Mouse (Mus musculus): ENCODE measurements around the gene Aanat. TPM values are rescaled to one million over a fixed set of nuclear protein-coding genes. Genes with fewer than 3 reads are reported as not detected.

Aanat gene
- polyA plus RNA-seq, 1 experiment from 2014 or later: not detected

DNA sequence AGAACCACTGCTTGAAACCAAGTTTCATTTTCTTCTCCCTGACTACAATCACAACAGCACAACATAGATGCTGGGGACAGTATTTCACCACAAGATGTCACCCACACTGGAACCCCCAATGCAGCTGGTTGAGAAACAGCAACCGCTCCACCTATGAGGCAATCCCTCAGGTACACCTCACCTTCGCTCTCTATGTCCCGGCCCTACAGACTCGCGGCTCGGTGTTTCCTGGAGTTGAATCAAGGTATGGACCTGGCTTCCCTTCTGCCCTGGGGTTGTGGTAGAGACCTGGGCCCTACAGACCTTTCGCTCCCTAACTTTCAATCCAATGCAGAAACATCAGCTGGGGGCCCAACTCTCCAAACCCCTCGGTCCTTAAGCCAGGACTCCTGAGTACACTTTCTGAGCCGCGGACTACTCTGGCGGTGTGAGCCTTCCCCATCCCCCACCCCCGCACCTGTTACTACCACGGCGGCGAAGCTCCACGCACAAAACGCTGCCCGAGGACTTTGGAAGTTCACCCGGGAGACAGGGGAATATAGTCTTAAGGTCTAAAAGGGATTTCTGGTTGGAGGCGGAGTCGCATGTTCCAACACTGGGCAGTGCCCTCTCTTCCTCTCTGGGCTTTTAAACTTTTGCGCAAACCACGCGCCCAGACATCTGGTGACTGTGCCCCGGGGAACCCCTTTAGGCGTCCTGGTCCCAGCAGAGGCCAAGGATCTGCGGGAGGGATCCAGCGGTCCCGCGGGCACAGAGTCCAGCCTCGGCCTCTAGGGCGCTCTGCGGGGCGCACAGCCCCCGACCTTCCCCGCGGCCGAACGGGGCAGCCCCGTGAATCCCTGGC lies 37.3 kb downstream of the Aanat start:
- TF ChIP-seq CTCF (IDR thresholded peaks at IDR 0.05) (peak; percentile 35), EP300 (IDR thresholded peaks at IDR 0.05) (no peak)
- Histone ChIP-seq H3K4me1 (ENCODE audit: insufficient read depth, low read depth, low read length) (peaks cover 48% of the 10 kb centered on the region), H3K9ac (replicated peaks; ENCODE audit: low read depth) (peak overlapping the region; percentile 85), H3K4me2 (replicated peaks; ENCODE audit: low read depth, low read length) (peak overlapping the region; percentile 78), H3K27me3 (replicated peaks; ENCODE audit: insufficient read depth, low read length) (no peaks in the 10 kb centered on the region), H3K36me3 (ENCODE audit: insufficient read depth, low read length) (no peaks in the 10 kb centered on the region), H3K27ac (ENCODE audit: low read length) (peak overlapping the region; percentile 92), H3K4me3 (ENCODE audit: low read depth, low read length) (peak overlapping the region; percentile 89), H3K9me3 (ENCODE audit: low read length) (no peaks in the 10 kb centered on the region)
- DNase-seq (ENCODE audit: low spot score) (peak; percentile 76), ATAC-seq (no peak; the same call in 1 of the 2 replicates)
- WGBS: 6% methylated on average over 40 of the region's 40 CpGs

DNA sequence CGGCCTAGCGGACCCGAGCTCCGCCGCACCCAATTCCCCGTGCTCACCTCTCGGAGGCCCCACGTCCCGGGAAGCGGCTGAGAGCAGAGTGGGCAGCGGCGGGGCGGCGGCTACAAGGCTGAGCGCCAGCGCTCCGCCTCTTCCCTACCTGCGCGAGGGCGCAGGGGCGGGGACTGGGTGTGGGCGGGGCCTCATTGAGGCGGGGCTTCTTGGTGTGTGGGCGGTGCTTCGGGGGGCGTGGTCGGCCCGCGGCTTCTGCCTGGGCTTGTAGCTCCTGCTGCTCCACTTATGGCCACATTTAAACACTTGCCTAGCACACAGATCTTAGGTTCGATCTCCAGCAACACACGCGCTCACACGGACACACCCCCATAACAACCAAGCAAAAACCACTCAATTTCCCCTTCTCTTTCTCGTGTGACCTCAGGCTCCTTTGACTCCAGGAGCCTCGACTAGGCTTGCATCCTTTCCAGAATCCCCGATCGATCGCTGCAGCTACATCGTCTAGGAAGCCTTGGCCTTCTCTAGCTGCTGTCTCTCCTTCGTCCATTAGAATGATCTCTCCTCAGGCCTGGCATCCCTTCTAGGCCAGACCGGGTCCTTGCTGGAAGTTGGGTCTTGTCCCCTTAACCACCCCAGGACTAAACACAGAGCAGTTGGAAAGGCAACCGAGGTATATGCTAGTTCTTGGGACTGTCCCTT lies 38.0 kb downstream of the Aanat start:
- H3K4me1 ChIP-seq (ENCODE audit: insufficient read depth, low read depth, low read length): peaks cover 40% of the 10 kb centered on the region
- DNase-seq (ENCODE audit: low spot score): peak; percentile 86
- no peaks in the 10 kb centered on the region for H3K27me3 ChIP-seq (replicated peaks; ENCODE audit: insufficient read depth, low read length)
- TF ChIP-seq EP300 (IDR thresholded peaks at IDR 0.05) (no peak), CTCF (IDR thresholded peaks at IDR 0.05) (no peak)
- peak; percentile 54 for ATAC-seq
- H3K9me3 ChIP-seq (ENCODE audit: low read length): no peaks in the 10 kb centered on the region
- H3K9ac ChIP-seq (replicated peaks; ENCODE audit: low read depth): peak overlapping the region; percentile 85
- 13% methylated on average over 40 of the region's 42 CpGs for WGBS
- peak overlapping the region; percentile 89 for H3K4me3 ChIP-seq (ENCODE audit: low read depth, low read length)
- no peaks in the 10 kb centered on the region for H3K36me3 ChIP-seq (ENCODE audit: insufficient read depth, low read length)
- H3K4me2 ChIP-seq (replicated peaks; ENCODE audit: low read depth, low read length): peak overlapping the region; percentile 78
- H3K27ac ChIP-seq (ENCODE audit: low read length): peak overlapping the region; percentile 92

DNA sequence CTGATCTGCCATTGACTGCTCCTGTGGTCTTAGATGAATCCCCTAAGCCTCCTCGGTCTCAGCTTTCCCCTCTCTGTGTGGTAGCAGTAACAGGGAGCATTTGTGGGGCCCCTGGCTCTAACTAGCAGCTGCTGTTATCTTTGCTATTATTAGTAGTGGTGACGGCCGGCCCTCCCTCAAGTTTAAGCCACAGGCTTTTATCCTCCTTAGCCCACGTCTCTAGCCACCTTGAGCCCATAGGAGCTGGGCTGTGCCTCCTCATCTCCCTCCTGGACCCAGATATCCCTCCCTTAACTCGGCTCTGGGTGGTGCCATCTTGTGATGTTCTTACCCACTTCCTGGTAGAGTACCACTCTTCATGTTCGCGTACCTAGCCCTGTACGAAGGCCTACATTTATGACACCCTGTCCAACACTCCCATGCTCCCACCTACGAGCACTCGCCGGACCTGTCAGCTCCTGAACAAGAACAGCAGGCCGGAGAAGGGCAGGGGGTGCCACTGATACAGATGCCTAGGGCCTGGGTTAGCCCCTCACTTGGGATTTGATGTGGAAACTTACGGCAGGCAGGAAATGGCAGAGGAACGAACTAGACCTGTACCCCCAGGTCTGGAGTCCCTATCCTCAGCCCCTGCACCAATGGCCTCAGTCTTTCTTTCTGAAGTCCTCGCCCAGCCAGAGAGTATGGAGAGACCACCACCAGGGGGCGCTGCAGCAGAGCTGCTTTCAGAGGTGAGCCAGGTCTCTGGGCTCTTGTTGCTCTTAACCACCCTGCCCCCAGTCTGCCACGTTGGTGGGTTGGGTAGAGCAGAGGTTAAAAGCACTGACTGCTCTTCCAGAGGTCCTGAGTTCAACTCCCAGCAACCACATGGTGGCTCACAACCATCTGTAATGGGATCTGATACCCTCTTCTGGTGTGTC lies 39.1 kb downstream of the Aanat start:
- Histone ChIP-seq H3K36me3 (ENCODE audit: insufficient read depth, low read length) (no peaks in the 10 kb centered on the region), H3K4me2 (replicated peaks; ENCODE audit: low read depth, low read length) (no peak overlapping the region), H3K9me3 (ENCODE audit: low read length) (no peaks in the 10 kb centered on the region), H3K4me1 (ENCODE audit: insufficient read depth, low read depth, low read length) (peaks cover 30% of the 10 kb centered on the region), H3K4me3 (ENCODE audit: low read depth, low read length) (no peak overlapping the region), H3K27me3 (replicated peaks; ENCODE audit: insufficient read depth, low read length) (no peaks in the 10 kb centered on the region), H3K9ac (replicated peaks; ENCODE audit: low read depth) (no peak overlapping the region), H3K27ac (ENCODE audit: low read length) (no peak overlapping the region)
- ATAC-seq: no peak
- WGBS: 79% methylated on average over 17 of the region's 17 CpGs
- TF ChIP-seq CTCF (IDR thresholded peaks at IDR 0.05) (peak; percentile 82), EP300 (IDR thresholded peaks at IDR 0.05) (no peak)
- DNase-seq (ENCODE audit: low spot score): peak; percentile 37

- no peak within 1 kb of the TSS for H3K4me2 ChIP-seq (replicated peaks; ENCODE audit: low read depth, low read length)
- no peak within 1 kb of the TSS for H3K9ac ChIP-seq (replicated peaks; ENCODE audit: low read depth)
- H3K36me3 ChIP-seq (ENCODE audit: insufficient read depth, low read length): no peaks in the 10 kb centered on the region
- 72% methylated on average over 10 of the region's 10 CpGs for WGBS
- H3K4me3 ChIP-seq (ENCODE audit: low read depth, low read length): no peak within 1 kb of the TSS
- ATAC-seq (no peak), DNase-seq (ENCODE audit: low spot score) (no peak)
- no peaks in the 10 kb centered on the region for H3K27me3 ChIP-seq (replicated peaks; ENCODE audit: insufficient read depth, low read length)
- H3K27ac ChIP-seq (ENCODE audit: low read length): no peak within 1 kb of the TSS
- H3K4me1 ChIP-seq (ENCODE audit: insufficient read depth, low read depth, low read length): peaks cover 23% of the 10 kb centered on the region
- no peak for TF ChIP-seq EP300 (IDR thresholded peaks at IDR 0.05)
- no peak for TF ChIP-seq CTCF (IDR thresholded peaks at IDR 0.05)
- no peaks in the 10 kb centered on the region for H3K9me3 ChIP-seq (ENCODE audit: low read length)
These were observed 40.3 kb downstream of the Aanat start, which contains the start of gene Rhbdf2 for GRCm38 (mm10) chr11:116626299-116627071. Gene Rhbdf2 (minus strand): TSS chr11:116627019.

GRCm38 (mm10) chr11:116627072-116628020 lies 41.1 kb downstream of the Aanat start:
- H3K9me3 ChIP-seq (ENCODE audit: low read length): no peaks in the 10 kb centered on the region
- ATAC-seq: no peak
- no peak for DNase-seq (ENCODE audit: low spot score)
- no peak overlapping the region for H3K4me3 ChIP-seq (ENCODE audit: low read depth, low read length)
- no peak overlapping the region for H3K4me2 ChIP-seq (replicated peaks; ENCODE audit: low read depth, low read length)
- peaks cover 15% of the 10 kb centered on the region for H3K4me1 ChIP-seq (ENCODE audit: insufficient read depth, low read depth, low read length)
- WGBS: 29% methylated on average over 10 of the region's 10 CpGs
- no peak overlapping the region for H3K27ac ChIP-seq (ENCODE audit: low read length)
- no peaks in the 10 kb centered on the region for H3K27me3 ChIP-seq (replicated peaks; ENCODE audit: insufficient read depth, low read length)
- no peaks in the 10 kb centered on the region for H3K36me3 ChIP-seq (ENCODE audit: insufficient read depth, low read length)
- no peak overlapping the region for H3K9ac ChIP-seq (replicated peaks; ENCODE audit: low read depth)
- TF ChIP-seq CTCF (IDR thresholded peaks at IDR 0.05) (peak; percentile 65), EP300 (IDR thresholded peaks at IDR 0.05) (no peak)

All from lung, postnatal 0 days (tissue).